Mouse (Mus musculus) intestine, postnatal 0 days (tissue): ENCODE results near the gene Cox20. TPM values are rescaled to one million over a fixed set of nuclear protein-coding genes. Genes with fewer than 3 reads are reported as not detected.
"Not testable (repeated sequence)": the region's sequence is repeated elsewhere in the genome, so short reads cannot be mapped to it uniquely, and the experiment has no call there.

Experiments
- ATAC-seq: fragments of 200-750 bp; cut with Nextera tagmentation; 2 replicates; pipeline ENCODE4 v1.8.0; 2017; ENCODE audit warnings: mild to moderate bottlenecking, moderate TSS enrichment, moderate library complexity
- H3K27ac ChIP-seq: fragments of 300-500 bp; sonication (generic); 2 replicates; pipeline ENCODE4 v1.5.1; 2014; ENCODE audit warnings: mild to moderate bottlenecking, low read depth, low read length, moderate library complexity
- H3K27me3 ChIP-seq: fragments of 300-500 bp; sonication (generic); replicated peaks from 2 replicates; pipeline ENCODE4 v1.6.1; 2014; ENCODE audit warnings: low read length, mixed read lengths; ENCODE audit not compliant: control insufficient read depth, insufficient read depth
- H3K36me3 ChIP-seq: fragments of 300-500 bp; sonication (generic); 2 replicates; pipeline ENCODE4 v1.6.1; 2014; ENCODE audit warnings: mild to moderate bottlenecking, moderate library complexity; ENCODE audit not compliant: control insufficient read depth, insufficient read depth
- H3K4me1 ChIP-seq: fragments of 300-500 bp; sonication (generic); replicated peaks from 2 replicates; pipeline ENCODE4 v1.6.1; 2014; ENCODE audit warnings: antibody characterized with exemption, low read length, mixed read lengths; ENCODE audit not compliant: control insufficient read depth, insufficient read depth
- H3K4me2 ChIP-seq: fragments of 300-500 bp; sonication (generic); replicated peaks from 2 replicates; pipeline ENCODE4 v1.6.1; 2014; ENCODE audit warnings: low read depth, mild to moderate bottlenecking, moderate library complexity
- H3K4me3 ChIP-seq: fragments of 300-500 bp; sonication (generic); 2 replicates; pipeline ENCODE4 v1.5.1; 2014; ENCODE audit warnings: low read depth, low read length
- H3K9ac ChIP-seq: fragments of 300-500 bp; sonication (generic); 2 replicates; pipeline ENCODE4 v1.6.1; 2014; ENCODE audit warnings: mild to moderate bottlenecking, low read depth, low read length
- H3K9me3 ChIP-seq: fragments of 300-500 bp; sonication (generic); 2 replicates; pipeline ENCODE4 v1.6.1; 2016; ENCODE audit warnings: mixed run types; ENCODE audit not compliant: control insufficient read depth
- CTCF ChIP-seq: sonication (generic); IDR thresholded peaks from 2 replicates; pipeline ENCODE4 v1.5.1; 2016; ENCODE audit warnings: low read depth, mild to moderate bottlenecking, control low read depth, antibody characterized with exemption, moderate library complexity
- WGBS: fragments of 180-500 bp; shearing (Covaris S2); extraction: QIAGEN DNeasy Blood & Tissue Kit; methylation state at CpG from one replicate; pipeline ENCODE4 v1.1.7; 2014; 5-methylcytosine and 5-hydroxymethylcytosine counted together
- polyA plus RNA-seq: library from polyadenylated mRNA; unstranded; fragments of >200 nt; fragmentation: Nextera tagmentation; extraction: Ambion mirVana; gene quantifications from 2 replicates; pipeline ENCODE4 v1.2.1, GENCODE M21; 2015

Cox20 gene
- polyA plus RNA-seq, 1 experiment from 2014 or later = 148 TPM

DNA sequence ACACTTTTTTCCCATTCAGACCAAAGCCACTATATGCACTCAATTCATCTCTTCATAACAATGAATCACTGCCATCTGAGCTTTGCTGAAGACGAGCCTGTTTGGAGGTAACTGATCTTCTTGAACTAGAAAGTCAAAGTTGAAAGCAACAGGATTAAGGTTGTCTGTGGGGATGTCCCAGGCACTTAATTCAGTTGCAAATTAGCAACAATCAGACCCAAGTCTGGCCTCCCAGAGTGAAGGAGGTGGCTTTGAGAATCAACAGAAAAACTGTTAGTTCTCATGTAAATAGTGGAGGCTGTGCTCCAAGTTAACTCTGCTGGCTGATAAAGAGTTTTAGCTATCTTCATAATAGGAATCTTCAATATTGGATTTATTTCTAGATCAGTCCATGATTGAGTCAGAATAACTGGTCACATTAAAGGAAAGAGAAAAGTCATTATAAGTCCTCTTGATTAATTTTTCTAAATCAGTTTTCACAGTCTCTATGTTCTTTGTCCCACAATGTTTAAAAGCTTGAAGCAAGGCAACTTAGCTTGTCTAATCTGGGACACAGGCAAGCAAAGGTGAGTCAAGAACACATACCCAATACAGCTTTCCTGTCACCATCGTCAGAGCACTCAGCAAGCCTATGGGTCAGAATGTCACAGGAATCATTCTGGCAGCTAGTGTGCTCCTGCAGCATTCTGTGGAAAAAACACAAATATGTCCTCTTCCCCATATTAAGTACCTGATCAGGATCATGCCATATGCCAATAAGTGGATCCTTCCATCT, 34.8 kb upstream of the Cox20 start:
- Histone ChIP-seq H3K4me3 (no peak overlapping the region), H3K9ac (no peak overlapping the region), H3K4me1 (no peaks in the 10 kb centered on the region), H3K27ac (no peak overlapping the region), H3K36me3 (no peaks in the 10 kb centered on the region), H3K4me2 (no peak overlapping the region), H3K9me3 (no peaks in the 10 kb centered on the region), H3K27me3 (no peaks in the 10 kb centered on the region)
- WGBS = 64% methylated on average over 2 of the region's 2 CpGs
- no peak for TF ChIP-seq CTCF
- ATAC-seq = no peak

DNA sequence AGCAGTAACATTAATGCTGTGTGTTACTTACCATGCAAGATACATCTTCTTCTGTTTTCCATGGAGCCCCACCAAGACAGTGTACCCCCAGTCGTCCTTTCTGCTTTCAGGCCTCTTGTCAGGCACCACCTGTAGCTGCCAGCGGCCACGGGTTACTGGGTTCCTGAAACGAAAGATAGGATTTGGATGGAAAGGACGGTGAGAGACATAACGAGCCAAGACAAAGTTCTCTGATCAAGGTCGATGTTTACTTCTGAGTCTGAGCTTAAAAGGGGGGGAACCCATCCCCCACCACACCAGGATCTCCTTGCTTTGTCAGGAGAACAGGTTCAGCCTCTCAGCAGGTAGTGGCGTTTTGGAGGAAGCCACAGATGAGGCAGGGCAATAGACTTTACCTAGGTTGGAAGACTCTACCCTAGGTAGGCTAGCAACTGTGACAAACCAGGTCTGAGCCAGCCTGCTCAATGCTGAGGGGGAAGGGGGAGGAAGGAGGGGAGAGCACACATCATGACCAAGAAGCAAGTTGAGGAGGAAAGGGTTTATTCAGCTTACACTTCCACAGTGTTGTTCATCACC, 31.2 kb upstream of the Cox20 start:
- no peak for TF ChIP-seq CTCF
- Histone ChIP-seq H3K27me3 (no peaks in the 10 kb centered on the region), H3K27ac (no peak overlapping the region), H3K9ac (no peak overlapping the region), H3K36me3 (no peaks in the 10 kb centered on the region), H3K4me3 (no peak overlapping the region), H3K9me3 (no peaks in the 10 kb centered on the region), H3K4me1 (no peaks in the 10 kb centered on the region), H3K4me2 (no peak overlapping the region)
- no peak for ATAC-seq
- 60% methylated on average over 8 of the region's 8 CpGs for WGBS

GRCm38 (mm10) chr1:178291716-178292115, 27.2 kb upstream of the Cox20 start:
- H3K27ac ChIP-seq = no peak overlapping the region
- H3K9ac ChIP-seq = no peak overlapping the region
- H3K4me1 ChIP-seq = no peaks in the 10 kb centered on the region
- H3K4me2 ChIP-seq = no peak overlapping the region
- ATAC-seq = no peak
- TF ChIP-seq CTCF = no peak
- H3K27me3 ChIP-seq = no peaks in the 10 kb centered on the region
- H3K36me3 ChIP-seq = no peaks in the 10 kb centered on the region
- 85% methylated on average over 3 of the region's 3 CpGs for WGBS
- no peak overlapping the region for H3K4me3 ChIP-seq
- no peaks in the 10 kb centered on the region for H3K9me3 ChIP-seq

DNA sequence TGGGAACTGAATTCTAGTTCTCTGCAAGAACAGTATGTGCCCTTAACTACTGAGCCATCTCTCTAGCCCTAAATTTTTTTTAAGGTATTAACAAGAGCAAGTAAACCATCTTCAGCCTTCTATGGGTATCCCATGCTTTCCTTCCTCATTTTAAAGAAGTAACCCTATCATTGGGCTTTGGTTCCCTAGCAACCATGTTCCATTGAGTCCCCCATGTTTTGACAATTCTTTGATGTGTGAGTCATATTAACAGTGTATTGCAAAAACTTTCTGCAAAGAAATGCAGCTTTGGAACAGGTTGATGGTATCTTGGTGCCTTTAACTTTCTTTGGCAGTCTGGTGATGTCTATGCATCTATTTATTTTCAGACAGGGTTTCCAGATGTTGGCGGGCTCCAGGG, 24.9 kb upstream of the Cox20 start:
- no peak overlapping the region for H3K4me3 ChIP-seq
- no peaks in the 10 kb centered on the region for H3K27me3 ChIP-seq
- no peak for TF ChIP-seq CTCF
- no peaks in the 10 kb centered on the region for H3K36me3 ChIP-seq
- H3K4me2 ChIP-seq = no peak overlapping the region
- no peak overlapping the region for H3K27ac ChIP-seq
- no peak overlapping the region for H3K9ac ChIP-seq
- H3K4me1 ChIP-seq = no peaks in the 10 kb centered on the region
- no peak for ATAC-seq
- 97% methylated on average over 1 of the region's 1 CpGs for WGBS
- H3K9me3 ChIP-seq = no peaks in the 10 kb centered on the region

- not testable (repeated sequence) for H3K9ac ChIP-seq, H3K4me1 ChIP-seq, H3K36me3 ChIP-seq, H3K9me3 ChIP-seq, H3K4me3 ChIP-seq, H3K27me3 ChIP-seq, H3K4me2 ChIP-seq, H3K27ac ChIP-seq, ATAC-seq
- WGBS = 91% methylated on average over 2 of the region's 2 CpGs
These were observed 17.7 kb upstream of the Cox20 start for GRCm38 (mm10) chr1:178301261-178301660.

DNA sequence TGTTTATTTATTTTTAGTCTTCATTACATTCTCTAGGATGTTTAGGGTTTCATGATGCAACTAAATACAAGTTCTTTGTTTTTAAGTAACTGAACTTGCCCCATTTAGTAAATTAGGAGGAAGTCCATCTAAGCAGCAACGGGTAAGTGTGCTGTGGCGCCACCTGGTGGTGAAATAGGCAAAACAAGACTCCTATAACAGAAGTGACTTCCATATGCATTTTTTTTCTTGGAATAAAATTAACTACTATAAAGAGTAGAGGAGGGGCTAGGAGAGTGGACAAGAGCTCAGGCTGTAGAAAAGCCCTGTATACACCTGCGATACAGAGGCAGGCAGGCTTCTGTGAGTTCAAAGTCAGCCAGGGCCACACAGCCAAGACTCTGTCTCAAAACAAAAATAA, 15.5 kb upstream of the Cox20 start:
- WGBS = 25% methylated on average over 3 of the region's 3 CpGs
- Histone ChIP-seq H3K4me1 (no peaks in the 10 kb centered on the region), H3K27ac (no peak overlapping the region), H3K36me3 (no peaks in the 10 kb centered on the region), H3K9me3 (no peaks in the 10 kb centered on the region), H3K4me3 (no peak overlapping the region), H3K9ac (no peak overlapping the region), H3K4me2 (no peak overlapping the region), H3K27me3 (no peaks in the 10 kb centered on the region)
- ATAC-seq = no peak
- TF ChIP-seq CTCF = peak; percentile 88
